Comparison of ENCODE assay signal across 28 mouse cellular contexts in the genomic region with DNA sequence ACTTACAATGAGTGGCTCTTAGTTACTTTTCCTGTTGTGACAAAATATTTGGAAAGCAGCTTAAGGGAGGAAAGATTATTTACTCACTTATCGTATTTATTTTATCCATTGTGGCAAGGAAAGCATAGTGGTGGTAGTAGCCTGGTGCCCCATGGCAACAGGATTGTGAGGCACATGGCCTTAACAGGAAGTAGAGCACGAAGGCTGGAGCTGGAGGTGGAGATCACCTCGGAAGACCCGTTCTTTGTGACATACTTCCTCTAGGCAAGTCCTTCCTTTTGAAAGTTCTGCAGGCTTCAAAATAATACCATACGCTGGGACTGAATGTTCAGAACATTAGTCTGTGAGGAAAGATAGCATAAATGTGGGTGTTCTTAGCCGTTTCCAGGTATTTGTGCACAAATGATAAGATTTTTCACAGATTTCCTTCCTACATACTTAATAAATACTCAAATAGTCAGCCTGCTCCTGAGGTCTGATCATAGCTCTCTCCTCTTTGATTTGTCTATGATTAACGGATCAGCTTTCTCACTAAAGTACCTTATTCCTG.
DNase-seq lines count a peak whose midpoint lies in the region; ATAC-seq and TF ChIP-seq lines count a peak whose summit lies in the region.
"Had no signal": no experiment of that assay in that cellular context is flagged by ENCODE, and none has a peak within 500 bp of the region (broad histone marks: within the 10 kb centered on the region; RNA-seq: fewer than 3 reads in every experiment).

No protein-coding gene starts in this region.

- no peaks in the 10 kb centered on the region for H3K79me2 ChIP-seq in MEL (ENCODE audit: control insufficient read depth, insufficient read depth, low read length, poor library complexity)

- no peaks in the 10 kb centered on the region for H3K27me3 ChIP-seq in heart, postnatal 0 days (ENCODE audit: control insufficient read depth, insufficient read depth, low read length)
- no peaks in the 10 kb centered on the region for H3K27me3 ChIP-seq in G1E (ENCODE audit: insufficient read depth, low read length)
- no peaks in the 10 kb centered on the region for H3K27me3 ChIP-seq in MEL (ENCODE audit: control insufficient read depth in 1 of 2, insufficient read depth in 2 of 2, low read length in 2 of 2)
- no peaks in the 10 kb centered on the region for H3K27me3 ChIP-seq in forebrain, embryonic 11.5 days (ENCODE audit: control insufficient read depth, insufficient read depth, low read length)
- H3K27me3 ChIP-seq: embryonic facial prominence, embryonic 15.5 days; forebrain, embryonic 13.5 days; heart, embryonic 12.5 days; kidney, embryonic 15.5 days; liver, embryonic 13.5 days; midbrain, embryonic 12.5 days; neural tube, embryonic 12.5 days had no signal

- no peaks in the 10 kb centered on the region for H3K4me1 ChIP-seq in heart, postnatal 0 days (ENCODE audit: control insufficient read depth, insufficient read depth)
- H3K4me1 ChIP-seq in G1E (ENCODE audit: insufficient read depth, low read depth, low read length) (peaks cover 36% of the 10 kb centered on the region), MEL (ENCODE audit: control insufficient read depth in 1 of 2, insufficient read depth in 2 of 2, low read length in 2 of 2) (peaks cover 13 to 19% of the 10 kb centered on the region in 2 experiments)
- no peaks in the 10 kb centered on the region for H3K4me1 ChIP-seq in forebrain, embryonic 11.5 days (replicated peaks; ENCODE audit: control insufficient read depth, insufficient read depth, low read length)
- H3K4me1 ChIP-seq: embryonic facial prominence, embryonic 15.5 days; heart, embryonic 12.5 days; kidney, embryonic 15.5 days; neural tube, embryonic 12.5 days had no signal

- no peak for DNase-seq in heart, postnatal 0 days (ENCODE audit: low spot score)
- DNase-seq in heart, postnatal 10 days, result no peak
- peak; percentile 51 for DNase-seq in G1E (ENCODE audit: low spot score)
- peak; percentile 67 for DNase-seq in MEL (ENCODE audit: low read depth, low spot score)
- no peak for DNase-seq in forebrain, embryonic 11.5 days (ENCODE audit: low spot score)
- DNase-seq: adrenal gland, postnatal 10 days; B cell, adult 2 months; cerebellum, adult 2 months; cerebellum, postnatal 14 days; gastrocnemius, postnatal 25 days; heart, postnatal 14 days; kidney, adult 18-20 months; kidney, postnatal 25 days; left cerebral cortex, postnatal 4 days; liver, embryonic 13.5 days; lung, adult 2 months; lung, postnatal 14 days had no signal

- intact Hi-C loops in heart, postnatal 10 days (cut with DNase I), result loop anchor here (10.0 kb wide), 1 partner anchor 65 kb away; no protein-coding TSS in a partner anchor

- H3K9me3 ChIP-seq in heart, postnatal 0 days (replicated peaks; ENCODE audit: control insufficient read depth, low read length), result 0 out of 2 replicates have a peak, but pooled peaks cover 5% of the 10 kb centered on the region
- H3K9me3 ChIP-seq in G1E (replicated peaks) (no peaks in the 10 kb centered on the region), MEL (replicated peaks; ENCODE audit: insufficient read depth, low read length) (no peaks in the 10 kb centered on the region)
- no peaks in the 10 kb centered on the region for H3K9me3 ChIP-seq in forebrain, embryonic 11.5 days (ENCODE audit: control insufficient read depth, low read length)
- H3K9me3 ChIP-seq: embryonic facial prominence, embryonic 10.5 days; embryonic facial prominence, embryonic 15.5 days; forebrain, embryonic 13.5 days; heart, embryonic 12.5 days; kidney, embryonic 15.5 days; liver, embryonic 13.5 days; midbrain, embryonic 12.5 days; neural tube, embryonic 12.5 days had no signal

- no peak; the same call in 1 of the 2 replicates for TF ChIP-seq EP300 in heart, postnatal 0 days (IDR thresholded peaks at IDR 0.05; ENCODE audit: low read depth)
- TF ChIP-seq EP300 in MEL (IDR thresholded peaks at IDR 0.05; ENCODE audit: low read depth in 1 of 2, low read length in 2 of 2), result peak; percentile 36 to 53; a peak in 3 of 4 replicates

- TF ChIP-seq POLR2A in MEL (IDR thresholded peaks at IDR 0.05; ENCODE audit: control insufficient read depth in 1 of 2, insufficient read depth in 1 of 2, low read depth in 1 of 2, low read length in 2 of 2, poor library complexity in 1 of 2), result no peak

- H3K9ac ChIP-seq in heart, postnatal 0 days (replicated peaks; ENCODE audit: low read depth, low read length), result no peak overlapping the region
- H3K9ac ChIP-seq in MEL (ENCODE audit: control insufficient read depth, low read depth, low read length, poor library complexity, severe bottlenecking), result peak overlapping the region; percentile 30; the same call in 1 of the 2 replicates
- H3K9ac ChIP-seq in forebrain, embryonic 11.5 days (ENCODE audit: low read length), result no peak overlapping the region
- H3K9ac ChIP-seq: embryonic facial prominence, embryonic 15.5 days; forebrain, embryonic 13.5 days; heart, embryonic 12.5 days; kidney, embryonic 15.5 days; liver, embryonic 13.5 days; midbrain, embryonic 12.5 days; neural tube, embryonic 12.5 days had no signal

- no peak for TF ChIP-seq RAD21 in MEL (IDR thresholded peaks at IDR 0.05; ENCODE audit: low read depth, low read length)

- TF ChIP-seq CTCF in heart, postnatal 0 days (IDR thresholded peaks at IDR 0.05; ENCODE audit: low read depth), result no peak
- no peak for TF ChIP-seq CTCF in G1E (IDR thresholded peaks at IDR 0.05; ENCODE audit: low read depth, low read length)
- no peak for TF ChIP-seq CTCF in MEL (IDR thresholded peaks at IDR 0.05 in 2 of 3, conservative IDR thresholded peaks at IDR 0.05 in 1 of 3; ENCODE audit: control insufficient read depth in 1 of 3, insufficient read depth in 1 of 3, low read depth in 2 of 3, low read length in 3 of 3, poor library complexity in 1 of 3, severe bottlenecking in 1 of 3)

- H3K27ac ChIP-seq in heart, postnatal 0 days (ENCODE audit: low read depth), result peak overlapping the region; percentile 34; the same call in 1 of the 2 replicates
- H3K27ac ChIP-seq in MEL (ENCODE audit: control insufficient read depth, low read depth, low read length), result peak overlapping the region; percentile 71
- H3K27ac ChIP-seq in forebrain, embryonic 11.5 days (ENCODE audit: low read depth, low read length), result no peak overlapping the region
- H3K27ac ChIP-seq: embryonic facial prominence, embryonic 10.5 days; embryonic facial prominence, embryonic 15.5 days; forebrain, embryonic 13.5 days; kidney, embryonic 15.5 days; liver, embryonic 13.5 days; midbrain, embryonic 12.5 days; neural tube, embryonic 12.5 days had no signal

- H3K36me3 ChIP-seq in heart, postnatal 0 days (replicated peaks; ENCODE audit: control insufficient read depth, insufficient read depth, low read length), result peaks cover 10% of the 10 kb centered on the region; the same call in 1 of the 2 replicates
- H3K36me3 ChIP-seq in G1E (replicated peaks) (peaks cover 7% of the 10 kb centered on the region), MEL (ENCODE audit: control insufficient read depth in 1 of 2, insufficient read depth in 2 of 2, low read length in 2 of 2) (peaks cover 0 to 22% of the 10 kb centered on the region in 2 experiments; a peak in 2 of 4 replicates)
- H3K36me3 ChIP-seq in forebrain, embryonic 11.5 days (ENCODE audit: control insufficient read depth, insufficient read depth, low read length), result no peaks in the 10 kb centered on the region; the same call in 1 of the 2 replicates
- H3K36me3 ChIP-seq: embryonic facial prominence, embryonic 15.5 days; liver, embryonic 13.5 days; neural tube, embryonic 12.5 days had no signal

- no peak overlapping the region for H3K4me2 ChIP-seq in heart, postnatal 0 days (ENCODE audit: low read depth, low read length)
- H3K4me2 ChIP-seq in forebrain, embryonic 11.5 days (ENCODE audit: low read depth, low read length, severe bottlenecking), result no peak overlapping the region
- H3K4me2 ChIP-seq: embryonic facial prominence, embryonic 15.5 days; forebrain, embryonic 13.5 days; heart, embryonic 12.5 days; kidney, embryonic 15.5 days; liver, embryonic 13.5 days; midbrain, embryonic 12.5 days; neural tube, embryonic 12.5 days had no signal

- H3K4me3 ChIP-seq in heart, postnatal 0 days (ENCODE audit: low read depth, low read length), result no peak overlapping the region
- H3K4me3 ChIP-seq in G1E (ENCODE audit: low read depth, low read length) (no peak overlapping the region), MEL (ENCODE audit: control insufficient read depth in 1 of 2, insufficient read depth in 1 of 2, low read depth in 2 of 2, low read length in 2 of 2) (no peak overlapping the region)
- no peak overlapping the region for H3K4me3 ChIP-seq in forebrain, embryonic 11.5 days (ENCODE audit: low read depth, low read length)
- H3K4me3 ChIP-seq: embryonic facial prominence, embryonic 10.5 days; embryonic facial prominence, embryonic 15.5 days; forebrain, embryonic 13.5 days; heart, embryonic 12.5 days; kidney, embryonic 15.5 days; liver, embryonic 13.5 days; midbrain, embryonic 12.5 days; myocyte; neural tube, embryonic 12.5 days had no signal

- 79% methylated on average over 7 of the region's 7 CpGs for WGBS in heart, postnatal 0 days
- WGBS in forebrain, embryonic 11.5 days, result 92% methylated on average over 7 of the region's 7 CpGs

- ATAC-seq in heart, postnatal 0 days (ENCODE audit: insufficient read depth, low read depth), result no peak
- ATAC-seq in G1E (ENCODE audit: extremely low read depth, insufficient number of reproducible peaks, low FRiP score, poor library complexity, severe bottlenecking), result peak; percentile 54; the same call in 1 of the 2 replicates
- ATAC-seq in granulocyte monocyte progenitor cell, adult 5-6 weeks (replicated peaks; ENCODE audit: poor library complexity, severe bottlenecking), result 0 out of 2 replicates have a peak, but pooled peaks have one; percentile 35
- no peak for ATAC-seq in forebrain, embryonic 11.5 days (replicated peaks; ENCODE audit: low FRiP score)
- no peak for ATAC-seq in activated CD4-positive, CD25-positive, alpha-beta regulatory T cell, adult 4 months
- ATAC-seq: forebrain, embryonic 13.5 days; hindbrain, embryonic 16.5 days had no signal

TF ChIP-seq in MEL, 35 proteins besides CTCF, POLR2A, EP300 and RAD21 (continues in another document):
- no peak for TF ChIP-seq BHLHE40 (IDR thresholded peaks at IDR 0.05; ENCODE audit: borderline replicate concordance, low read depth, low read length)
- TF ChIP-seq SMC3 (IDR thresholded peaks at IDR 0.05; ENCODE audit: low read depth, low read length), result no peak
- peak; percentile 58 for TF ChIP-seq MXI1 (IDR thresholded peaks at IDR 0.05; ENCODE audit: low read depth, low read length)
- peak; percentile 88 for TF ChIP-seq MYC (IDR thresholded peaks at IDR 0.05; ENCODE audit: low read depth, low read length)
- TF ChIP-seq TBP (IDR thresholded peaks at IDR 0.05; ENCODE audit: low read depth, low read length), result no peak
- TF ChIP-seq NRF1 (IDR thresholded peaks at IDR 0.05; ENCODE audit: insufficient read depth, low read depth, low read length, poor library complexity, severe bottlenecking), result no peak
- TF ChIP-seq ETS1 (IDR thresholded peaks at IDR 0.05; ENCODE audit: low read depth, low read length), result 0 out of 2 replicates have a peak, but pooled peaks have one; percentile 28
- 0 out of 2 replicates have a peak, but pooled peaks have one; percentile 30 for TF ChIP-seq MAFK (IDR thresholded peaks at IDR 0.05; ENCODE audit: borderline replicate concordance, low read depth, low read length)
- 0 out of 2 replicates have a peak, but pooled peaks have one; percentile 14 for TF ChIP-seq USF1 (IDR thresholded peaks at IDR 0.05; ENCODE audit: low read depth, low read length)

Comparison
In these comparisons a context has a peak if more than half of its experiments do, and no peak if none do; other contexts are left out.
1. ATAC-seq: peak in G1E (single experiment) and granulocyte monocyte progenitor cell, adult 5-6 weeks (single experiment); none in heart, postnatal 0 days (single experiment), forebrain, embryonic 11.5 days (single experiment) and activated CD4-positive, CD25-positive, alpha-beta regulatory T cell, adult 4 months (single experiment).
2. DNase-seq: peak in G1E (single experiment) and MEL (single experiment); none in heart, postnatal 0 days (single experiment), heart, postnatal 10 days (0 of 2) and forebrain, embryonic 11.5 days (single experiment).